Mouse (Mus musculus) embryonic fibroblast, embryonic 13.5 days (primary cell): Measurements from ENCODE around the gene Pigl. TPM values are rescaled to one million over a fixed set of nuclear protein-coding genes. Genes with fewer than 3 reads are reported as not detected.
"Not testable (repeated sequence)": the region's sequence is repeated elsewhere in the genome, so short reads cannot be mapped to it uniquely, and the experiment has no call there.

ENCODE experiments used
- H3K27ac ChIP-seq: 2 replicates; pipeline ENCODE4 v1.5.1; 2012; ENCODE audit warnings: low read length, control low read depth, inconsistent platforms; ENCODE audit not compliant: insufficient read depth
- H3K4me1 ChIP-seq: 2 replicates; pipeline ENCODE4 v1.6.1; 2011; ENCODE audit warnings: low read length; ENCODE audit not compliant: control insufficient read depth, insufficient read depth
- H3K4me3 ChIP-seq: 2 replicates; pipeline ENCODE4 v1.5.1; 2011; ENCODE audit warnings: mild to moderate bottlenecking, control low read depth, low read length; ENCODE audit not compliant: insufficient read depth
- CTCF ChIP-seq: IDR thresholded peaks from 2 replicates; pipeline ENCODE4 v1.5.1; 2011; ENCODE audit warnings: mild to moderate bottlenecking, control low read depth, low read length, moderate library complexity, borderline replicate concordance; ENCODE audit not compliant: insufficient read depth
- POLR2A ChIP-seq: IDR thresholded peaks from 2 replicates; pipeline ENCODE4 v1.6.1; 2011; ENCODE audit warnings: low read depth, mild to moderate bottlenecking, control low read depth, low read length, moderate library complexity
- polyA plus RNA-seq: library from polyadenylated mRNA; stranded (reverse); fragments of >200 nt; gene quantifications from 2 replicates; pipeline ENCODE4 v1.2.4, GENCODE M21; 2011; ENCODE audit warnings: low read depth; ENCODE audit not compliant: missing spikeins, insufficient read length

Gene Pigl
- polyA plus RNA-seq, 1 experiment = 6.7 TPM

DNA sequence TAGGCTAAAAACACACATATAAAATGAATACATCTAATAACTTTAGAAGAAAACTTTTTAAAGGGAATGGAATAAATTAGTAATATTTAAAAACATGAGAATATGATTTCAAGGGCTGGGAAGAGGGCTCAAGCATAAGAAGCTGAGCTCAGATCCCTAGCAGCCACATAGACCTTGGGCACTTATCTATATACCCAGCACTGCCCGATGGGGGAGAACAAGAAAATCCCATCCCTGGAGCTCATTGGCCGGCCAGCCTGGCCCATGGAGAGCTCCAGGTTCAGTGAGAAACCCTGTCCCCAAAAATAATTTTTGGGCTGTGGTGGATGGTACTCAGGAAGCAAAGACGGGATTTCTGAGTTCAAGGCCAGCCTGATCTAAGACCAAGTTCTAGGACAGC lies 7.6 kb downstream of the Pigl start:
- TF ChIP-seq POLR2A = no peak
- TF ChIP-seq CTCF = no peak
- H3K4me3 ChIP-seq = no peak overlapping the region
- H3K4me1 ChIP-seq = peaks cover 3% of the 10 kb centered on the region
- H3K27ac ChIP-seq = no peak overlapping the region

DNA sequence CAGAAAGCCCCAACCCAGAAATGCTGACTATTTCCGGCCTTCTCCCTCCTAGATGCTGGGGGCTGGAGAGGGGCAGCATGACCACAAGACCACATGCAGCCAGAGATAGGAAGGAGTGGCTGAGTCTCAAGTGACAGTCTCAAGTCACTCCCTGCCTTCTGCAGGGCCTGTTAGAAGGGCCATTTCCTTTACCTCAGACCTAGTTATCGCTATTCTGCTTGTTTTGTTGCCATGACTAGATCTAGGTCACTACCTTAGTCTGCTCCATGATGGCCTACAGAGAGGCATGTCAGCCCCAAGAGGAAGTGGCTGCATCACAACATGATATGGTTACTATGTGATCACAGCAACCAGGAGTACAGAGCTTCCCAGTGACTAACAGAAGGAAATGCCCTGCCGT lies 8.3 kb downstream of the Pigl start:
- Histone ChIP-seq H3K4me1 (peaks cover 4% of the 10 kb centered on the region), H3K27ac (no peak overlapping the region), H3K4me3 (no peak overlapping the region)
- TF ChIP-seq POLR2A = no peak

- H3K4me1 ChIP-seq, H3K4me3 ChIP-seq, H3K27ac ChIP-seq: not testable (repeated sequence)
Observed at GRCm38 (mm10) chr11:62467289-62467688, 9.0 kb downstream of the Pigl start.

- TF ChIP-seq POLR2A = no peak
- no peak for TF ChIP-seq CTCF
- Histone ChIP-seq H3K4me1 (0 out of 2 replicates have a peak, but pooled peaks cover 2% of the 10 kb centered on the region), H3K27ac (no peak overlapping the region), H3K4me3 (no peak overlapping the region)
Observed at GRCm38 (mm10) chr11:62470451-62470850, 12.2 kb downstream of the Pigl start.

GRCm38 (mm10) chr11:62473516-62473915 lies 15.3 kb downstream of the Pigl start:
- Histone ChIP-seq H3K4me3 (no peak overlapping the region), H3K4me1 (0 out of 2 replicates have a peak, but pooled peaks cover 2% of the 10 kb centered on the region), H3K27ac (no peak overlapping the region)
- TF ChIP-seq CTCF (no peak), POLR2A (no peak)

DNA sequence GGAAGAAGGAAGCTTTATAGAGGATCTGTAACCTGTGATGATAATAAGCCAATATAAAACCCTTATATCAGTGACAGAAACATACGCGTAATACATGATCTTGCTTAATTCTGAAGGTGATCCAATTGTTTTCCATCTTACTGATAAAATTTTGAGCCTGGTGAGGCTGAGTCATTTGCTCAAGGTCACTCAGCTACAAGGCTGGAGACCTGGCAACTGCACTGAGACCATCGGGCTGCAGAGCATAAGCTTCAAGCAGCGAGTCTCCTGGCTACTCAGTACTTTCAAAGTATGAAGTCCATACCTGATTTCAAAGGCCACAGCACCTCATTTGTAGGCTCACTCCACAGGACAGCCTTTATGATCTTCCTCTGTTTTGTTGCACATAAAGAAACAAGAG lies 17.9 kb downstream of the Pigl start:
- Histone ChIP-seq H3K4me3 (no peak overlapping the region), H3K4me1 (no peaks in the 10 kb centered on the region), H3K27ac (no peak overlapping the region)
- no peak for TF ChIP-seq POLR2A
- TF ChIP-seq CTCF = no peak

- Histone ChIP-seq H3K27ac (no peak overlapping the region), H3K4me1 (no peaks in the 10 kb centered on the region), H3K4me3 (no peak overlapping the region)
- TF ChIP-seq CTCF (no peak), POLR2A (no peak)
Observed at GRCm38 (mm10) chr11:62478931-62479330, 20.7 kb downstream of the Pigl start.

DNA sequence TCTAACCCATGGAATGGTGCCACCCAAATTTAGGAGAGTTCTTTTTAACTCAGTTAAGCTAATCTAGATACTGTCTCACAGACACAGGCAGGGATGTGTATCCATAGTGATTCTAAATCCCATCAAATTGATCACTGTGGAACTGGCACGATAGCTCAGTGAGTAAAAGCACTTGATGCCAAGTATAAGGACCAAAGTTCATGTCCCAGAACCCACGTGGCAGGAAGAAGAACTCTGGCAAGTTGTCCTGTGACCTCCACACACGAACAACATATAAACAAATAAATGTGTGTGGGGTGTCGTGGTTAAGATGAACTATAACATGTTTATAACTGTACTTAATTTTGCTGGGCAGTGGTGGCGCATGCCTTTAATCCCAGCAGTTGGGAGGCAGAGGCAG lies 21.3 kb downstream of the Pigl start:
- TF ChIP-seq POLR2A (no peak), CTCF (no peak)
- Histone ChIP-seq H3K27ac (no peak overlapping the region), H3K4me1 (no peaks in the 10 kb centered on the region), H3K4me3 (no peak overlapping the region)

DNA sequence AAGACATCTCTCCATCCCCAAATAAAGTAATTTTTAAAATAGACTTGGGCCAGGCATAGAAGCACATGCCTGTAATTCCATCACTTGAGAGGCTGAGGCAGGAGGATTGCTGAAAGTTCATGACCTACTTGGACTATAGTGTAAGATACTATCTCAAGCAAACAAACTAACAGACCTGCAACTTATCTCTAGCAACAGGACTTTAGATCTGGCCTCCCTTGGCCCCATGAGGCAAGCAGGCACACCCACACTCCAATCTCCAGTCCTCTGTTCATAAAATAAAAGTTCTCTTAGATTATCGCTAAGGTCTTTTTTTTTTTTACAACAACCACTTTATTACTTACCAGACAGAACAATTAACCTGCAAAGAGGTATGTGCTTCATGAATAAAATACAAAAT lies 28.7 kb downstream of the Pigl start:
- H3K4me3 ChIP-seq = no peak overlapping the region
- H3K4me1 ChIP-seq = no peaks in the 10 kb centered on the region
- no peak overlapping the region for H3K27ac ChIP-seq
- no peak for TF ChIP-seq CTCF
- TF ChIP-seq POLR2A = no peak

DNA sequence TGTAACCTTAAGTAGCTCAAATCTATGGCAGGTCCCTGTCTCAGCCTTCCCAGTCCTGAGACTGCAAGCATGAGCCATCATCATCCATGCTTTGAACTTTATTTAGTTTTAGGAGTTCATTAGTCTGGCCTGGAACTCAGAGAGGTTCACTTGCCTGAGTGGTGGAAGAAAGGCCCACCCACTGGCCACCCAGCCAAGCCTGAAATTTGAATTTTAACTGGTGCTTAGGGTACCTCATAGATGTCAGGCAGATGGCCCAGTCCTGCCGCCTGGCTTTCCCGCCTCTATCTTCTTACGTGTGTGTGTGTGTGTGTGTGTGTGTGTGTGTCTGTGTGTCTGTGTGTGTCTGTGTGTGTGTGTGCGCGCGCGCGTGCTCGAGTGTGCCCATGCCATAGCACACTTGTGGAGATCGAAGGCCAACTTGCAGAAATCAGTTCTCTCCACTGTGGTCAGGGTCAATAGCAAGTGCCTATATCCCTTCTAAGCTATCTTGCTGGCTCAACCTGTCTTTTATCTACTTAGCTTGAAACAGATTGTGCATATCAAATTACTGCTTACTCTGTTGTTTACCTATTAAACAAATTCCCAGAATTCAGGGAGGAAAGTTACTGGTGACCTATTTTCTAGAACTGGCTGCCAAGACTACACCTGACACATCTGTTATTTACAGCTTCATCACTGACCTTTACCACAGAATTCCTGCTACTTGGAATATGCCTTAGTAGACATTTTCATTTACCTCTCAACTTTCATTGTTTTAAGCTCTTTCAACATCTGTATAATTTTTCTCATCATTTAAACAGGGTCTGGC lies 29.5 kb downstream of the Pigl start:
- Histone ChIP-seq H3K4me1 (no peaks in the 10 kb centered on the region), H3K27ac (no peak overlapping the region), H3K4me3 (no peak overlapping the region)
- TF ChIP-seq POLR2A (no peak), CTCF (no peak)
